Mouse (Mus musculus) forebrain, embryonic 15.5 days (tissue): ENCODE results near the gene Ptafr. TPM values are rescaled to one million over a fixed set of nuclear protein-coding genes. Genes with fewer than 3 reads are reported as not detected.

Source experiments
- ATAC-seq: fragments of 200-750 bp; cut with Nextera tagmentation; replicated peaks from 2 replicates; pipeline ENCODE4 v1.8.0; 2017; ENCODE audit warnings: mild to moderate bottlenecking, moderate TSS enrichment, moderate library complexity
- H3K27ac ChIP-seq: fragments of 300-500 bp; sonication (generic); replicated peaks from 2 replicates; pipeline ENCODE4 v1.5.1; 2015; ENCODE audit warnings: mild to moderate bottlenecking, inconsistent platforms
- H3K27me3 ChIP-seq: fragments of 300-500 bp; sonication (generic); 2 replicates; pipeline ENCODE4 v1.6.1; 2015; ENCODE audit warnings: inconsistent platforms
- H3K36me3 ChIP-seq: fragments of 300-500 bp; sonication (generic); 2 replicates; pipeline ENCODE4 v1.6.1; 2015; ENCODE audit warnings: mild to moderate bottlenecking, inconsistent platforms
- H3K4me1 ChIP-seq: fragments of 300-500 bp; sonication (generic); 2 replicates; pipeline ENCODE4 v1.6.1; 2015; ENCODE audit warnings: inconsistent platforms
- H3K4me2 ChIP-seq: fragments of 300-500 bp; sonication (generic); replicated peaks from 2 replicates; pipeline ENCODE4 v1.6.1; 2015; ENCODE audit warnings: mild to moderate bottlenecking, inconsistent platforms
- H3K4me3 ChIP-seq: fragments of 300-500 bp; sonication (generic); 2 replicates; pipeline ENCODE4 v1.5.1; 2015; ENCODE audit warnings: mild to moderate bottlenecking, inconsistent platforms
- H3K9ac ChIP-seq: fragments of 300-500 bp; sonication (generic); replicated peaks from 2 replicates; pipeline ENCODE4 v1.6.1; 2015; ENCODE audit warnings: mild to moderate bottlenecking, inconsistent platforms
- H3K9me3 ChIP-seq: fragments of 300-500 bp; sonication (generic); 2 replicates; pipeline ENCODE4 v1.6.1; 2016; ENCODE audit warnings: inconsistent platforms
- WGBS: fragments of 180-500 bp; shearing (Covaris S2); methylation state at CpG from one replicate; pipeline ENCODE4 v1.1.7; 2015; ENCODE audit warnings: mixed read lengths; 5-methylcytosine and 5-hydroxymethylcytosine counted together
- polyA plus RNA-seq: library from polyadenylated mRNA; unstranded; fragments of >200 nt; fragmentation: Nextera tagmentation; extraction: Ambion mirVana; gene quantifications from 2 replicates; pipeline ENCODE4 v1.2.1, GENCODE M21; 2015

Gene Ptafr
- polyA plus RNA-seq, 1 experiment from 2014 or later = 0.39 TPM

DNA sequence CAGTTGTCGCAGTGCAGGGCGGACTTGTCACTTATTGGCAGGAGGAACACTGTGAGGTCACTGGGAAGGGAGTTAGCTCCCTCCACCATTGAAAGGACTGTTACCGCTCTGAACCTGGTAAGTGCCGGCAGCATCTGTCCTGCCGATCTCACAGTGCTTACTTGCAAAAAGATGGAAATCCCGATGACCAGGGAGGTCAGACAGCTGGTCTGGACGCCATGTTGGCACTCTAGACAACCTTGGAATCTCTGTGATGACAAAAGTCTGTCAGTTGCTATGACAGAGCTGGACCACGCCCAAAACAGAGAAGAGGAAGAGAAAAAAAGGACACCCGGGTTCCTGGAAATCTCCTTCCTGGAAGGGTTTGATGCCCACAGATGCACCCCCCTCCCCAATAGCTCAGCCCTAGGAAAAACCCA lies 3.5 kb downstream of the Ptafr start:
- H3K4me2 ChIP-seq = no peak overlapping the region
- no peak for ATAC-seq
- 74% methylated on average over 9 of the region's 9 CpGs for WGBS
- H3K27ac ChIP-seq = no peak overlapping the region
- H3K4me1 ChIP-seq = no peaks in the 10 kb centered on the region
- no peaks in the 10 kb centered on the region for H3K9me3 ChIP-seq
- no peaks in the 10 kb centered on the region for H3K36me3 ChIP-seq
- H3K9ac ChIP-seq = no peak overlapping the region
- H3K4me3 ChIP-seq = no peak overlapping the region
- H3K27me3 ChIP-seq = no peaks in the 10 kb centered on the region

DNA sequence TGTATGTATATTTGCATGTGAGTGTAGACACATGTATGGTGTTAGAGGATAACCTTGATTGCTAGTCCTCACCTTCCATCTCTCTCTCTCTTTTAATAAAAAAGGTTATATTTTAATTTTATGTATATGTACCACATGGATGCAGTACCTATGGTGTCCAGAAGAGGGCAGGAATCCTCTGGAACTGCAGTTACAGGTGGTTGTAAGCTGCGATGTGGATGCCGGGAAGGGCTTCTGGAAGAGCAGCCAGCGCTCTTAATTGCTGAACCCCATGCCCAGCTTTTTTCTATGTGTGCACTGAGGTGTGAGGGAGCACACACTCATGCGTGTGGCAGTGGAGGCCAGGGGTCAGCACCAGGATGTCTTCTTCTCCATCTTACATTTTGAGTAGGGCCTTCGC lies 5.2 kb downstream of the Ptafr start:
- 92% methylated on average over 5 of the region's 5 CpGs for WGBS
- no peak for ATAC-seq
- Histone ChIP-seq H3K4me2 (no peak overlapping the region), H3K27ac (no peak overlapping the region), H3K9me3 (no peaks in the 10 kb centered on the region), H3K4me3 (no peak overlapping the region), H3K27me3 (no peaks in the 10 kb centered on the region), H3K9ac (no peak overlapping the region), H3K36me3 (no peaks in the 10 kb centered on the region), H3K4me1 (peaks cover 6% of the 10 kb centered on the region)

DNA sequence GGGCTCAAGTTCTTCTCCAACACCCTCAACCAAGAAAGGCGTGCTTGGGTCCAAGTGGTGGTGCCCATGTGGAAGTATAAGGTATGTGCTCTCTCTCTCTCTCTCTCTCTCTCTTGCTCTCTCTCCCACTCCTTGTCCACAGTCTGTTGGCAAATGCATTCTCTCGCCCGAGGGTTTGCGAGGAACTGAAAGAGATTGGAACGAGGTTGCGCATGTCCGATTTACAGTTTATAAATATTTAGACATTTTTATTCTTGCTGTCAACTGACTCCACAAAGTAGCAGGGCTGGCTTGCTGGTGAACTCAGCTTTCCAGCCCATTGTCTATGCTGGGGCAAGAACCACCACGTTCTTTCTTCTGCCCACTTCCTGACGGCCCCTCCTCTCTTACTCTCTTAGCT lies 7.3 kb downstream of the Ptafr start:
- whole genome bisulfite sequencing = 82% methylated on average over 9 of the region's 9 CpGs
- peaks cover 6% of the 10 kb centered on the region for H3K4me1 ChIP-seq
- no peak overlapping the region for H3K27ac ChIP-seq
- no peak overlapping the region for H3K9ac ChIP-seq
- H3K36me3 ChIP-seq = no peaks in the 10 kb centered on the region
- H3K9me3 ChIP-seq = no peaks in the 10 kb centered on the region
- no peaks in the 10 kb centered on the region for H3K27me3 ChIP-seq
- no peak for ATAC-seq
- H3K4me2 ChIP-seq = no peak overlapping the region
- H3K4me3 ChIP-seq = no peak overlapping the region

DNA sequence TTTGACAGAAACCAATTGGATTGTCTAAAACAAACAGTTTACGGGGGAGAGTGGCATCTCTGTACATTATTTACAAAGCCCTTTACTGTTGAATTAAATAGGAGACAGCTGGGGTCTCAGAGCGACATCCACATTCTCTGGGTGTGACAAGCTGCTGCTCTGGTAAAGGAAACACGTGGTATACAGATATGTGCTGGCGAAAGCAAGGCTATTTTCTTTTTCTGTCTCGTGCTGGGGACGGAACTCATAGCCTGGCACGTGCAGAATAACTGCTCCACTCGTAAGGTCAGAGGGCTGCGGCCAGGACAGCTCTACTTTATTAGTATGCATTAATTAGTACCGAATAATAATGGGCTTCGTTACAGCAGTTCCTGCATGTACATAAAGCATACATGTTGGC lies 9.5 kb downstream of the Ptafr start:
- no peak overlapping the region for H3K4me2 ChIP-seq
- H3K27ac ChIP-seq = no peak overlapping the region
- H3K27me3 ChIP-seq = no peaks in the 10 kb centered on the region
- H3K36me3 ChIP-seq = no peaks in the 10 kb centered on the region
- no peak overlapping the region for H3K4me3 ChIP-seq
- H3K9me3 ChIP-seq = no peaks in the 10 kb centered on the region
- no peak overlapping the region for H3K9ac ChIP-seq
- ATAC-seq = no peak
- WGBS = 29% methylated on average over 11 of the region's 11 CpGs
- H3K4me1 ChIP-seq = peaks cover 6% of the 10 kb centered on the region

DNA sequence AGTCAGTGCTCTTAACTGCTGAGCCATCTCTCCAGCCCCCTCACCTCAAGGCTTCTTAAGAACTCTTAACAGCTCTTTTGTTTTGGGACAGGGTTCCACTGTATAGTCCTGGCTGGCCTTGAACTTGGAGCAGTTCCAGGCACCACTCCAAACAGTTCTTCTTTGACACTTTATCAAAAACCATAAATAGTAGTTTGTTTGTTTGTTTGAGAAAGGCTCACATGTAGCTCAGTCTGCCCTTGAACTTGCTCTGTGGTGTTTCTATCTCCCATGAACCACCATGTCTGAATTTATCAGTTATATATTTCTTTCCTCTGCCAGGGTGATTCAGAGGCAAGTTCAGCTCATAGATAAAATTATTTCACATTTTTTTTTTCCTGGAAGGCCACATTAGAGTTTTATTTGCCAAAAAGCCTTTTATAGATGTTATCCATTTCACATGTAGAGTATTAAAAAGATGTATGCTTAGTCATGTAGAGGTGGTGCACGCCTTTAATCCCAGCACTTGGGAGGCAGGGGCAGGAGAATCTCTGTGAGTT lies 11.0 kb downstream of the Ptafr start:
- WGBS = 86% methylated on average over 1 of the region's 1 CpGs
- no peak for ATAC-seq

DNA sequence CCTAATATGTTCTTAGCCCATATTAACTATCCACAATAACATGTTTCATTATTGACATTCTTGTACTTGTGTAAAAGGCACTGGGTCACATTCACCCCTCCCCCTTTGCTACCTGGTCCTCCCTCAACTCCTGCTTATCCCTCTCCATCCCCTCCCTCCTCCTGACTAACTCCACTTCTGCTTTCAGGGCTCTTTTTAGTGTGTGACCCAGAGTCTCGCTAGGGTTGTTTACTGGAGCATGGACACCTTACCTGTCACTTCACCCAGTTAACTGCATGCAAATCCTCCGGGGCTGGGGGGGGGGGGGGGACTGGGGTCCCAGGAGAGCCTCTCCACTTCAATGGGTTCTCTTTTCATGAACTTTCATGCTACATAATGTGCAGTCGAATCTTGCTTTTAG lies 19.9 kb downstream of the Ptafr start:
- ATAC-seq = no peak
- Histone ChIP-seq H3K4me1 (no peaks in the 10 kb centered on the region), H3K4me2 (no peak overlapping the region), H3K4me3 (no peak overlapping the region), H3K9ac (no peak overlapping the region), H3K9me3 (no peaks in the 10 kb centered on the region), H3K27me3 (no peaks in the 10 kb centered on the region), H3K27ac (no peak overlapping the region), H3K36me3 (no peaks in the 10 kb centered on the region)
- 67% methylated on average over 3 of the region's 3 CpGs for WGBS

More for the DNA sequence above, 11.0 kb downstream of the Ptafr start:
- Histone ChIP-seq H3K4me3 (no peak overlapping the region), H3K27me3 (no peaks in the 10 kb centered on the region), H3K9ac (no peak overlapping the region), H3K4me2 (no peak overlapping the region), H3K4me1 (peaks cover 6% of the 10 kb centered on the region), H3K27ac (no peak overlapping the region), H3K9me3 (no peaks in the 10 kb centered on the region), H3K36me3 (no peaks in the 10 kb centered on the region)

DNA sequence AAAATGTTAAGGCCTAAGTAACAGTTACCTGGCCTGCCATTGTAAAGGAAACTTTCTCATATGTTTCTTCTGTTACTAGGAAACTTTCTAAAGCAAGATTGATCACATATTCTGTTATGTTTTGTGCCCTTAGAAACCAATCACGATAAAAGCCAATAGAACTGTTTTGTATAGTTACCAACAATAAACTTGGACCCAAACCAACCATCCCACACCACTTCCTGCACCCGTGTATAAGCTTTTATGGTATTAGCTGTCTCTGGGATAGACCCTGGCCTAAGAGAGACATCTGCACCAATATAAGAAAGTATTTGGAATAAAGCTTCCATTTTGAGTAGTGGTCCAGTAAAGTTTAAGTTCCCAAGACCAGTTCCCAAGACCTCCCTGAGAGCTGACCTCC lies 21.1 kb downstream of the Ptafr start:
- no peak overlapping the region for H3K9ac ChIP-seq
- H3K4me2 ChIP-seq = no peak overlapping the region
- H3K27ac ChIP-seq = no peak overlapping the region
- no peaks in the 10 kb centered on the region for H3K27me3 ChIP-seq
- no peak overlapping the region for H3K4me3 ChIP-seq
- ATAC-seq = no peak
- H3K4me1 ChIP-seq = no peaks in the 10 kb centered on the region
- no peaks in the 10 kb centered on the region for H3K9me3 ChIP-seq
- no peaks in the 10 kb centered on the region for H3K36me3 ChIP-seq
- WGBS = 93% methylated on average over 2 of the region's 2 CpGs

DNA sequence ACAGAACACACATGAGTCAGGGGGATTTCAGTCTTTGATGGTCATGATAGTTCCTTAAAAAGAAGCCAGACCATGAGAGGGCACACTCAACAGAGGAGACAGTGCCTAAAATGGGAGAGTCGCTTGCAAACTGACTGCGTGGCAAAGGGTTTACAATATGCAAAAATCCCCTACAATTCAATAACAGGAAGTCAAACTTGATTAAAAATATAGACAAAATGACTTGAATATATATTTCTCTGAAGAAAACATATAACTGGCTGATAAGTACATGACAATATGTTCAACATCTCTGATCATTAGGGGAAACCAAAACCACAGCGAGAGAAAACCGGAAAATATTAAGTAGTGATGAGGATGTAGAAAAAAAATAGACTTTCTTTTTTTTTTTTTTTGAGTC lies 22.4 kb downstream of the Ptafr start:
- Histone ChIP-seq H3K4me3 (no peak overlapping the region), H3K27ac (no peak overlapping the region), H3K36me3 (no peaks in the 10 kb centered on the region), H3K4me1 (no peaks in the 10 kb centered on the region), H3K9ac (no peak overlapping the region), H3K27me3 (no peaks in the 10 kb centered on the region), H3K4me2 (no peak overlapping the region), H3K9me3 (no peaks in the 10 kb centered on the region)
- 97% methylated on average over 4 of the region's 4 CpGs for WGBS
- no peak for ATAC-seq

DNA sequence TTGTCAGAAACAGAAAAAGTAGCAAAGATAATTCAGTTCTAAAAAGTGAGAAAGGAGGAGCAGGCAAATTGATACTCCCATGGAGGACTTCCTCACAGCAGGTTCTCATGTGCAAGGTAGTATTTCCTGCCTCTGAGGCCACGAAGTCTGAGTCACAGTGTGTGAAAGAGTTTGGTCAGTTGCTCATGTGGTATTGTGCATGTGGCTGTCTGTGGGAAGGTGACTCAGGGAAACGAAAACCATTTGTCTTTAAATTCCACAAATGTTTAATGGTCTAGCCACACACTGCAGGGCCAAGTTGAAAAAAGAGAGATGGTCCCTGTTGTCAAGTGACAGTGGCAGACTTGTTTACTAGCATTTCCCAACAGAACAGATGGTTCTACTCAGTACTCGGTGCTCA lies 24.6 kb downstream of the Ptafr start:
- Histone ChIP-seq H3K36me3 (no peaks in the 10 kb centered on the region), H3K27ac (no peak overlapping the region), H3K9ac (no peak overlapping the region), H3K4me2 (no peak overlapping the region), H3K4me3 (no peak overlapping the region), H3K27me3 (no peaks in the 10 kb centered on the region), H3K9me3 (no peaks in the 10 kb centered on the region), H3K4me1 (no peaks in the 10 kb centered on the region)
- no peak for ATAC-seq
- 85% methylated on average over 3 of the region's 3 CpGs for WGBS

DNA sequence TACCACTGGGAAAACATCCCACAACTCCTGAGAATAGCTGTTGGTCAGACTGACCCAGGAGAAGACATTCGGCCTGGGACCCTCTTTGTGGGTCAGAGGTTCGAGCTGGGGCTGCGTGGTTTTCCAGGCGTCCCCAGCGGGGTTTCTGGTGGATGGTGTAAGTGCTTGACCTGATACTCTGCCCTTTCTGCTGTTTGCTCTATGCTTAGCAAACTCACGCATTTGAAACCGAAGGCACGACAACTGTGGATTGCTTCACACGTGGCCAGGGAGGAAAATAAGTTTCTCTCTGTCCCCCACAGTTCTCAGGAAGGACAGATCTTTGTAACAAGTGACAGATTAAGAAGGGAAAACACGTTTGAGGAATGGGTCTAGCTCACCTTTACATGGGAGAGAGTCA lies 26.8 kb downstream of the Ptafr start:
- Histone ChIP-seq H3K9ac (no peak overlapping the region), H3K4me2 (no peak overlapping the region), H3K4me3 (no peak overlapping the region), H3K36me3 (no peaks in the 10 kb centered on the region), H3K27ac (no peak overlapping the region), H3K27me3 (no peaks in the 10 kb centered on the region), H3K9me3 (no peaks in the 10 kb centered on the region), H3K4me1 (no peaks in the 10 kb centered on the region)
- WGBS = 85% methylated on average over 10 of the region's 10 CpGs
- no peak for ATAC-seq

DNA sequence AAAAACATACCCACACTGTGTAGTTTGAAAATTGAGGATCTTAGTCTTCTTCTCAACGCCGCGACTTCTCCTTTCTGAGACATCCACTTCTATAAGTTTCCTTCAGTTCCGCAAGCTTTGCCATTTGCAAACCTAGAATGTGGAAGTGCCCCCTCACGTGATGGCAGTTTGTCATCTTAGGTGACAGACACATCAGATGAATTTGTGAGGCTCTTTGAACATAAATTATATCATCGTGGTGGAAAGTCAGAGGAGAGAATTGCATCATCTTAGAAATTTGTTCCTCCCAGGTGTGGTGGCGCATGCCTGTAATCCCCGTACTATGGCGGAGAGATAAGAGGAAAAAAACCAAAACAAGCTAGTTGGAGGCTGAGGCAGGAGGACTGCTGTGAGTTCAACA lies 29.1 kb downstream of the Ptafr start:
- 90% methylated on average over 9 of the region's 9 CpGs for WGBS
- no peak overlapping the region for H3K4me2 ChIP-seq
- no peak overlapping the region for H3K27ac ChIP-seq
- no peaks in the 10 kb centered on the region for H3K27me3 ChIP-seq
- H3K9ac ChIP-seq = no peak overlapping the region
- no peak for ATAC-seq
- H3K9me3 ChIP-seq = no peaks in the 10 kb centered on the region
- H3K36me3 ChIP-seq = no peaks in the 10 kb centered on the region
- H3K4me3 ChIP-seq = no peak overlapping the region
- no peaks in the 10 kb centered on the region for H3K4me1 ChIP-seq

DNA sequence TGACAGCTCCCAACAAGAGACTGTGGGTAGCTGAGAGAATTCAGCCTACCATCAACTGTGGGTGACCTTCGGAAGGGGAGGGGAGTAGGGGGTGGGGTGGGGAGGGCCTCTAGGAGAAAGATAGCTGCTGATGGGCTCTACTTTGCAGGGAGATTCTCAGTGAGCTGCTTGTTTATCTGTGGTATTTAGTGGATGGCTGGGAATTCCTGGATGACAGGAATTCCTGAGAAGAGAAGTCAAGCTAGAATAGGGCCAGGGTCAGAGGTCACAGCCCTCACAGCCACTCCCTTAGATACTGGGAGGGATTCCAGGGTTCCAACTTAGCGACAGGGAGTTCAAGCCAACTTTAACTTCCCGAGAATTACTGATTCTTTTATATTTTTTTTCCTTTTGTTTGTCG lies 30.3 kb downstream of the Ptafr start:
- H3K4me3 ChIP-seq = no peak overlapping the region
- no peak for ATAC-seq
- H3K9ac ChIP-seq = no peak overlapping the region
- WGBS = 62% methylated on average over 4 of the region's 4 CpGs
- H3K4me2 ChIP-seq = no peak overlapping the region
- H3K4me1 ChIP-seq = no peaks in the 10 kb centered on the region
- no peaks in the 10 kb centered on the region for H3K36me3 ChIP-seq
- no peak overlapping the region for H3K27ac ChIP-seq
- no peaks in the 10 kb centered on the region for H3K9me3 ChIP-seq
- H3K27me3 ChIP-seq = no peaks in the 10 kb centered on the region

DNA sequence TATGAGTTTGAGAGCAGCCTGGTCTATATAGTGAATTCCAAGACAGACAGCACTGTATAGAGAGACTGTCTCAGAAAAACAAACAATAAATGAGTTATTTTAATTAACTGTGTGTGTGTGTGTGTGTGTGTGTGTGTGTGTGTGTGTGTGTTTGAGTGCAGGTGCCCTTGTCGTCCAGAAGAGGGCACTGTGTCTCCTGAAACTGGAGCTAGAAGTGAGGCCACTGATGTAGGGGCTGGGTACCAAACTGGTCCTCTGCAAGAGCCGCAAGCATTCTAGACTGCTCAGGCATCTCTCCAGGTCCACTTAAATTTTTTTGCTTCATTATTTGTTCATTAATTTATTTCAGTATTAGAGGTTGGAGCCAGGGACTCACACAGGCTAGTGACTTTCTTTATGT lies 35.0 kb downstream of the Ptafr start:
- Histone ChIP-seq H3K9me3 (no peaks in the 10 kb centered on the region), H3K27ac (no peak overlapping the region), H3K36me3 (no peaks in the 10 kb centered on the region), H3K9ac (no peak overlapping the region), H3K27me3 (no peaks in the 10 kb centered on the region), H3K4me2 (no peak overlapping the region), H3K4me3 (no peak overlapping the region), H3K4me1 (no peaks in the 10 kb centered on the region)
- 78% methylated on average over 2 of the region's 2 CpGs for WGBS
- ATAC-seq = no peak
